Mouse (Mus musculus): ENCODE measurements around the gene Carns1. TPM values are rescaled to one million over a fixed set of nuclear protein-coding genes. Genes with fewer than 3 reads are reported as not detected.
A peak's percentile ranks its signal among the peaks of the same experiment; 100 is the strongest.

Carns1 gene
- polyA plus RNA-seq, 1 experiment from 2014 or later = 4.4 TPM

DNA sequence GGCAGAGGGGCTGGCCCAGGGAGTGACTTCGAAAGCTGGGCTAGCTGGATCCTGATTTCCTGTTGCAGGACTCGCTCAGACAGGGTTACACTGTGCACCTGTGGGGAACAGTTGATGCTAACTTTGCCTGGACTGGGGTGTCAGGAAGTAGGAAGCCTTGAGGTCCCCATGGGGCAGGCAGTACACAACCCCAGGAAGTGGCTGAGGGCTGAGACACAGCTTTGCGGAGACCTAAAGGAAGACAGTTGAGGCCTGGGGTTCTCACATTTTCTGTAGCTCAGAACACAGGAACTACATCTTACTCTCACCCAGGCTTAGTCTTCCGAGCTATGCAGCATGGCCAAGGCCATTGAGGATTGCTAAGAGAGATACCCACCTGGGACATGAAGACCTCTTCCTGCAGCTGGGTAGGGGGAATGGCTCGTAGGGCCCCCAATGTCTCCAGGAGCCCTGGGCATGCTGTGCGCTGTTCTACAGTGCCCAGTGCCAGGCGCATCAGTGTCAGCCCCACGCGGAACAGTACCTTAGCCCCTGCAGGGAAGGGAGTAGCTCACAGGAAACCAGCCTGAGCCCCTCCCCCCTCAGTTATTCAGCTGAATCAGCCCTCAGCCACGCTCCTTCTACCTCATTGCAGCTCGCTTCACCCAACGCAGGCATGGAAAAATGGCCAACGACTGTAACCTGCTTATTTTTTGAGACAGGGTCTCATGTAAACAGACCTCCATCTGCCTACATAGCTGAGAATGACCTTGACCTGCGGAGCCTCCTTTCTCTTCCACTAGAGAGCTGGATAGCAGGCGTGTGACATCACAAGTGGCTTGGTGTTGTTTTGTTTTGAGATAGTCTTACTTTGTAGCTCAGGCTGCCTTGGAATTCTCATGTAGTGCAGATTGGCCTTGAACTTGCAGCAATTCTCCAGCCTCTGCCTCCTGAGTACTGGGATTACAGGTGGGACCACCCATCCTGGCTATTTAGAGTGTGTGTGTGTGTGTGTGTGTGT, 10.0 kb upstream of the Carns1 start:
- peak overlapping the region; percentile 65 for H3K27ac ChIP-seq (replicated peaks)
- 61% methylated on average over 15 of the region's 15 CpGs for WGBS
- H3K27me3 ChIP-seq (replicated peaks; ENCODE audit: low read depth, poor library complexity, severe bottlenecking) = no peaks in the 10 kb centered on the region; the same call in 1 of the 2 replicates

DNA sequence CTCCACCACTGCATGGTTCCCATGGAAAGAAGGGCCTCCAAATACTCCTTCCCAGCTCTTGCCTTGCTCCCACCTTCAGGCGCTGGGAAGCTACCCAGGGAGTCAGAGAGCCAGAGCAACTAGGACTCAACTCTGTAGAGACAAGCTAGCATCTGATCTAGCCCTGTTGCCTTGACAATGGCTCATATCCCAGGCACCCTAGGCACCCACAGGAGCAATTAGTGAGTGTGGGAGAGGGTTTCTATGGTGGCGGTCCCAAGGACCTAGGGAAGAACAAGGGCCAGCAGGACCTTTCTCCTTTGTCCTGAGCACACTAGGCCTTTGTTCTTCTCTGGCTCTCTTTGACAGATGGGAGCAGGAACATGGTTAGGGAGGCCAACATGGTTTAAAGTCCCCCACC, 8.4 kb upstream of the Carns1 start:
- no peak for DNase-seq (ENCODE audit: low spot score)
- WGBS = 75% methylated on average over 2 of the region's 2 CpGs
- H3K9me3 ChIP-seq = no peaks in the 10 kb centered on the region
- no peaks in the 10 kb centered on the region for H3K36me3 ChIP-seq (replicated peaks)
- H3K27ac ChIP-seq (replicated peaks) = 0 out of 2 replicates have a peak overlapping the region, but pooled peaks have one; percentile 15
- peaks cover 27% of the 10 kb centered on the region for H3K4me1 ChIP-seq
- H3K4me3 ChIP-seq = no peak overlapping the region
- H3K27me3 ChIP-seq (replicated peaks; ENCODE audit: low read depth, poor library complexity, severe bottlenecking) = no peaks in the 10 kb centered on the region; the same call in 1 of the 2 replicates

More for the DNA sequence above, 10.0 kb upstream of the Carns1 start:
- Histone ChIP-seq H3K4me1 (peaks cover 27% of the 10 kb centered on the region), H3K9me3 (no peaks in the 10 kb centered on the region), H3K4me3 (peak overlapping the region; percentile 11; the same call in 1 of the 2 replicates), H3K36me3 (replicated peaks) (no peaks in the 10 kb centered on the region)
- no peak for DNase-seq (ENCODE audit: low spot score)

- DNase-seq (ENCODE audit: low spot score) = no peak
- WGBS = 46% methylated on average over 3 of the region's 3 CpGs
Measured at GRCm38 (mm10) chr19:4181892-4182291, 6.6 kb upstream of the Carns1 start.

DNA sequence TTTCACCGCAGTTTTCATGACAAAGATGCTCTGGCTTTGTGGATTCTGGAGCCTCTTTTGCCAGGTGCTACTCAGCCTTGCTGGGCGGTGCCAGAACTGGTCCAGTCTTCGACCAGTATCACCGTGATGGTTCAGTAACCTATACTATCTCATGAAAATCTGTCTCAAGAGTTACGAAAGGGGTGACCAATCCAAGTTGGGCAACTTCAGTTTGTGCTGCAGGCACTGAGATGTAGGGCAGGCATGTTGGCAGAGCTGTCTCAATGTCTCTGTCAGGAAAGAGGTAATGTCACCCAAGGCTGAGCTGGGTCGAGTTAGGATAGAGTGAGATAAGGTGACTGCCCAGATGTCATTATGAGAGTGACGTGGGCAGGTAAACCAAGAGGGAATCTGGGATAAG, 5.1 kb upstream of the Carns1 start:
- no peaks in the 10 kb centered on the region; the same call in 1 of the 2 replicates for H3K27me3 ChIP-seq (replicated peaks; ENCODE audit: low read depth, poor library complexity, severe bottlenecking)
- DNase-seq (ENCODE audit: low spot score) = no peak
- H3K4me3 ChIP-seq = no peak overlapping the region
- H3K27ac ChIP-seq (replicated peaks) = no peak overlapping the region
- 89% methylated on average over 7 of the region's 7 CpGs for WGBS
- no peaks in the 10 kb centered on the region for H3K36me3 ChIP-seq (replicated peaks)
- H3K9me3 ChIP-seq = no peaks in the 10 kb centered on the region
- peaks cover 29% of the 10 kb centered on the region for H3K4me1 ChIP-seq

More at GRCm38 (mm10) chr19:4181892-4182291, 6.6 kb upstream of the Carns1 start:
- Histone ChIP-seq H3K27me3 (replicated peaks; ENCODE audit: low read depth, poor library complexity, severe bottlenecking) (no peaks in the 10 kb centered on the region; the same call in 1 of the 2 replicates), H3K36me3 (replicated peaks) (no peaks in the 10 kb centered on the region), H3K27ac (replicated peaks) (no peak overlapping the region), H3K4me3 (no peak overlapping the region), H3K4me1 (peaks cover 27% of the 10 kb centered on the region), H3K9me3 (no peaks in the 10 kb centered on the region)

DNA sequence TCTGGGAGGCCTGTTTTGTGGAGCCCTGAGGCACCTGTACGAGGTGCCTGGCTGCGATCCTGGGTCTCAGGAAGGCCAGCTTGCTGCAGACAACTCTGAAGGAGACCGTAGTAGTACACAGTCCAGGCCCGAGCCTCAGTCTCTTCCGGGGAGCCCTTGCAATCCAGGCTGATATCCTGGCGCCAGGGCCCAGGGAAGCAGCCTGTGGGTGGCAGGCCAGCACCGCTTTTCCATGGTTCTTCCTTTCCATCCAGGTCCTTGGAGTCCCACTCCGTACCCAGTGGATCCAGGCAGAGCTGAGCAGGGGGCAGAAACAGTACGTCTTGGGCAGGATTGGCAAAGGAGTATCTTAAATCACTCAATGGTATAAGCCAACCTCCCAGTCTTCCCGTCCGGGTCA, 2.4 kb downstream of the Carns1 start:
- Histone ChIP-seq H3K9me3 (no peaks in the 10 kb centered on the region), H3K27ac (replicated peaks) (0 out of 2 replicates have a peak overlapping the region, but pooled peaks have one; percentile 2), H3K27me3 (replicated peaks; ENCODE audit: low read depth, poor library complexity, severe bottlenecking) (peaks cover 20% of the 10 kb centered on the region), H3K36me3 (replicated peaks) (no peaks in the 10 kb centered on the region), H3K4me1 (peaks cover 46% of the 10 kb centered on the region), H3K4me3 (no peak overlapping the region)
- 60% methylated on average over 11 of the region's 11 CpGs for WGBS
- no peak for DNase-seq (ENCODE audit: low spot score)

- peak overlapping the region; percentile 40 for H3K27ac ChIP-seq (replicated peaks)
- DNase-seq (ENCODE audit: low spot score) = no peak
- H3K36me3 ChIP-seq (replicated peaks) = no peaks in the 10 kb centered on the region
- H3K9me3 ChIP-seq = no peaks in the 10 kb centered on the region
- peaks cover 20% of the 10 kb centered on the region for H3K27me3 ChIP-seq (replicated peaks; ENCODE audit: low read depth, poor library complexity, severe bottlenecking)
- 63% methylated on average over 13 of the region's 13 CpGs for WGBS
- H3K4me1 ChIP-seq = peaks cover 46% of the 10 kb centered on the region
- no peak overlapping the region for H3K4me3 ChIP-seq
Measured at GRCm38 (mm10) chr19:4171393-4172290, 3.6 kb downstream of the Carns1 start.

GRCm38 (mm10) chr19:4170723-4171392, 4.4 kb downstream of the Carns1 start:
- Histone ChIP-seq H3K4me1 (peaks cover 43% of the 10 kb centered on the region), H3K36me3 (replicated peaks) (no peaks in the 10 kb centered on the region), H3K27ac (replicated peaks) (peak overlapping the region; percentile 92; the same call in 1 of the 2 replicates), H3K27me3 (replicated peaks; ENCODE audit: low read depth, poor library complexity, severe bottlenecking) (peaks cover 20% of the 10 kb centered on the region; the same call in 1 of the 2 replicates), H3K4me3 (no peak overlapping the region), H3K9me3 (no peaks in the 10 kb centered on the region)
- DNase-seq (ENCODE audit: low spot score) = no peak
- 84% methylated on average over 10 of the region's 10 CpGs for WGBS

DNA sequence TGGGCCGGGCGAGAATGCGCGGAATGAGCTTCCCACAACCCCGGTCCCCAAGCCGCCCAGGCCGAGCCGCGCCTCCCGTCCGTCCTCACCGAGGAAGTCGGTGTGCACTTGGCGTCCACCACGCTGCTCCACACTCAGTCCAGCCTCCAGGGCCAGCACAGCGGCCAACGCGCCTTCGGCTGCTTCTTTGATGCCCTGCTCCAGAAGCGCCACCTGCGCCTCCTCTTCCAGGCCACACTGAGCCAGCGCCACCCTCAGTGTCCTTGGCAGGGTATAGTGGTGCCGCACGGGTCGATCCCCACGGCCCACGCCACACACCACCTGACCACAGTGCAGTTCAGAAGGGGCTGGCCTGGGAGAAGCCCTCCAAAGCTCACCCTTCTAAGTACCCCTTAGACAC, 5.5 kb downstream of the Carns1 start:
- Histone ChIP-seq H3K4me1 (peaks cover 33% of the 10 kb centered on the region), H3K36me3 (replicated peaks) (no peaks in the 10 kb centered on the region), H3K4me3 (peak overlapping the region; percentile 63), H3K27ac (replicated peaks) (peak overlapping the region; percentile 92), H3K9me3 (no peaks in the 10 kb centered on the region), H3K27me3 (replicated peaks; ENCODE audit: low read depth, poor library complexity, severe bottlenecking) (peaks cover 20% of the 10 kb centered on the region; the same call in 1 of the 2 replicates)
- no peak for DNase-seq (ENCODE audit: low spot score)
- WGBS = 8% methylated on average over 27 of the region's 27 CpGs

GRCm38 (mm10) chr19:4169378-4169784, 5.9 kb downstream of the Carns1 start:
- DNase-seq (ENCODE audit: low spot score) = peak; percentile 100
- under 1% methylated on average over 43 of the region's 43 CpGs for WGBS

GRCm38 (mm10) chr19:4166678-4167476, 8.4 kb downstream of the Carns1 start:
- Histone ChIP-seq H3K36me3 (replicated peaks) (no peaks in the 10 kb centered on the region), H3K4me1 (peaks cover 41% of the 10 kb centered on the region), H3K27ac (replicated peaks) (no peak overlapping the region), H3K4me3 (no peak overlapping the region), H3K9me3 (no peaks in the 10 kb centered on the region), H3K27me3 (replicated peaks; ENCODE audit: low read depth, poor library complexity, severe bottlenecking) (peaks cover 14% of the 10 kb centered on the region; the same call in 1 of the 2 replicates)
- no peak for DNase-seq (ENCODE audit: low spot score)
- WGBS = 83% methylated on average over 9 of the region's 9 CpGs

More at GRCm38 (mm10) chr19:4169378-4169784, 5.9 kb downstream of the Carns1 start:
- H3K4me1 ChIP-seq = peaks cover 31% of the 10 kb centered on the region
- H3K4me3 ChIP-seq = peak overlapping the region; percentile 63
- H3K9me3 ChIP-seq = no peaks in the 10 kb centered on the region
- no peaks in the 10 kb centered on the region for H3K36me3 ChIP-seq (replicated peaks)
- H3K27ac ChIP-seq (replicated peaks) = peak overlapping the region; percentile 92
- peaks cover 17% of the 10 kb centered on the region; the same call in 1 of the 2 replicates for H3K27me3 ChIP-seq (replicated peaks; ENCODE audit: low read depth, poor library complexity, severe bottlenecking)

- no peaks in the 10 kb centered on the region for H3K27me3 ChIP-seq (replicated peaks; ENCODE audit: low read depth, poor library complexity, severe bottlenecking)
- no peak for DNase-seq (ENCODE audit: low spot score)
- no peak overlapping the region for H3K4me3 ChIP-seq
- H3K36me3 ChIP-seq (replicated peaks) = peaks cover 15% of the 10 kb centered on the region
- no peaks in the 10 kb centered on the region for H3K9me3 ChIP-seq
- H3K4me1 ChIP-seq = peaks cover 20% of the 10 kb centered on the region
- H3K27ac ChIP-seq (replicated peaks) = no peak overlapping the region
- WGBS = 82% methylated on average over 2 of the region's 2 CpGs
Measured at GRCm38 (mm10) chr19:4164721-4165120, 10.6 kb downstream of the Carns1 start.

Data from embryonic facial prominence, embryonic 10.5 days (tissue).